Mouse (Mus musculus) left cerebral cortex, adult 11 months (tissue): ENCODE measurements at regions not wholly inside any gene's neighbourhood (a gene's known extent, or its start where the extent isn't known, plus 50 kb on each side); places are given as distances from the start of the nearest gene placed in this dataset.
"Not testable (repeated sequence)": the region's sequence is repeated elsewhere in the genome, so short reads cannot be mapped to it uniquely, and the experiment has no call there.

Experiments
- DNase-seq: peaks from one replicate; pipeline ENCODE4 v3.0.0; 2022; ENCODE audit warnings: low spot score

DNA sequence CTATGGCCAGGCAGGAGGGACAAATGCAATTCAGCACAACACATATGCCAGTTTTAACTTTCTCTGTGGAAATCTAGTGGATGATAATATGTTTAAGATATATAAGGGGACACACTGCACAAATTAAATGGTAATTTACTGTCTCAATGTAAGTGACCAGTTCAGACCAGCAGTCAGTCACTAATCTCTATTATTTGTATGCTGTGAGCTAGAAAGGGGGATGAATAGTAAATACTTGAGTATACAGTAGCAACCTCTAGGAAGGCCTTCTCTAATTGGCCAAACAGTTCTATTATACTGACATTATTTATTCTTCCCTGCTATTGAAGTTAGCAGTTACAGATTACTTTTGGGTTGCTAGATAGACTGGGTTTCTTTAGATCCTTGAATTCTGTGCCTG, 391.2 kb downstream of the Fign start:
- no peak for DNase-seq

DNA sequence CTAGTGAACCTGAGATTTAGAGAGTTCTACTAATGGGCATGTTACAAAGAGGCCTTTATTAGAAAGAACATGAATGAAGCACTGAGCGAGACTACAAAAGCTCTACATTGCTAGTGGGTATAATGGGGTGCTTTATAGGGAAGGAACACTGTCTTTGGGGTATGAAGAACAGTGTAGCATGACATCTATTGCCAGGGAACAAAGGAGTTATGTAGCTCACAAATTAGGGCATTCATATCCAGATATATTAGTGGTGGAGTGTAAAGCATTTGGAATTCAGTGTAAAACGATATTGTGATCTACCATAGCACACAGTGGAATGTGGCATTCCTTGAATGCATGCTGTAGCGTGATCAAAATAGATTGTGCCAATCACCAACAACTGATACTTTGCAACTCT, 391.7 kb downstream of the Fign start:
- DNase-seq, result no peak

DNA sequence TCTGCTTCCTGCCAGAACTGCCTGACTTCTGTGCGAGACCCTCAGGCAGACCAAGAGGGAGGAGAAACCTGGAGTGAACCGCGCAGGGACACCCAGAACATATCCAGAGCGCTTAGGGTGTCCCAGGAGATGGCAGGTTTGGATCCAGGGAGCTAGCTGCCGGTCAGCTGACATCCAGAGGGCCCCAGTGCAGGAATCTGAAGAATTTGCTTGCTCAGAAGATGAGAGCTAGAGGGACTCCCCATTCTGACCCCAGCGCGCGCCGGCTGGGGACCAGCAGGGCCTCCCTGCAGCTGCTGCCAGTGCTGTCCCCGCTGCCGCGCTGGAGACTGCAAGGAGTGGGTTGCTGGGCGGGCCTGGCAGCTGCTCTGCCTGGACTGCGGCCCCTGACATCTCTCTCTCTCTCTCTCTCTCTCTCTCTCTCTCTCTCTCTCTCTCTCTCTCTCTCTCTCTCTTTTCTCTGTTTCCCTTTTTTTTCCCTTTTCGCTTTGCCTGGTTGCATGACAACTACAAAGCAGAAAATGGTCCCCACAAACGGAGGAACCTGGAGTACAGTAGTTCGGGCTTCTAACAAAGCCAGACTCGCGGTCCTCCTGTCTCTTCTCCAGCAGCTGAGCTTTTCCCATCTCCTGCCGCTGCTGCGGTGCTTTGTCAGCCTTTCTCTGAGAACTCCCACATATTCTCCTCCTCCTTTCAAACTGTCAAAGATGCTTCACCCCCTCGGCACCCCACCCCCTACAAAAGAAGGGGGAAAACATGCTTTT, 395.3 kb downstream of the Fign start:
- DNase-seq, result no peak

DNA sequence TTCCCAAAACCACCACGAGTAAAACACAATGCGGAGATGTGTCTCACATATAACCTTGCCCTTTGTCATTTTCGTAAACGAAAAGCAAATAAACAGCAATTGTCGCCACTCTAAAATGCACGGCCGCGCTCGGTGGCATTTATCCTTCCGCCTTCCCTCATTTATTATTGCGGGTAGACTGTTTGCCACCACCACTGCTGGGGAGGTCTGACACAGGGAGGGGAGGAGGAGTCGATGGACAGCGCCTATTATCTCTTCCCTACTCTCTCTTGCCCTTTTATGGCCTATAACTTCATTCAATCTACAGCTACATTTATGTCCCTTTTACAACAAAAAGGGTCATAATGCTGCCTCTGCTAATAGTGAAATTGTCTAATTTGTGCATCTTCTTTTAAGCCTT, 396.0 kb downstream of the Fign start:
- no peak for DNase-seq

DNA sequence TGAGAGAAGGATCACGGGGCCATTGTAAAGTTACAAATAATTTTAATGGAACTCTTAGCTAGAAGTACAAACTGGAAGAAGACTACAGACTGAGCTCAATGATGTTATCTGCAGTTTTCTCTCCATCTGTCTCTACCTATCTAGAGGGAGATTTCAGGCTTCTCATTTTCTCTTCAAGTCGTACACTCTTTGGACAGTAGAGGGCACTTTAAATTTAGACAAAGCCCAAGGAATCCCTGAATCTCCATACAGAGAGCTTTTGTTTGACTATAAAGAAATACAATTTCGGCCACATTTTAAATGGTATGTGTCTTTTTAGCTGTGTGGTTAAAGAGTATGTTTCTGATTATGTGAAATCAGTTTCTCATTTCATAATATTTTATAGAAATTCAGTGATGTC, 397.6 kb downstream of the Fign start:
- peak; percentile 31 for DNase-seq

DNA sequence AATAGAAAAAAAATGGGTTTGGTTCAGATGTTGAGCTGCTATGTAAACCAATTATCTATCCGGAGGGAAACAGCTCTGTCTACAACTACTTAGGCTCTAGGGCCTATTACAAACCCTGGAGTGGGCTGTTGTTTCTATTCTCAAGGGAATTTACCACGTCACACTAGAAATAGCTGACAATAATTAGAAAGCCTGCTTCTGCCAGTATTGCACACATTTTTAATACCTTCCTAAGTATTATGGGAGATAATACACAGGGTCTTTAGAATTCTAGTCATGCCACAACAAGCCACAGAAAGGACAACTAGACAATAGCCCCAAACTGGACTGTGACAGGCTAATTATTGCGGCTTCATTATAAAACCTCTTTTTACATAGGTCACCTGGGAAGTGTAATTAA, 428.1 kb downstream of the Fign start:
- no peak for DNase-seq

DNA sequence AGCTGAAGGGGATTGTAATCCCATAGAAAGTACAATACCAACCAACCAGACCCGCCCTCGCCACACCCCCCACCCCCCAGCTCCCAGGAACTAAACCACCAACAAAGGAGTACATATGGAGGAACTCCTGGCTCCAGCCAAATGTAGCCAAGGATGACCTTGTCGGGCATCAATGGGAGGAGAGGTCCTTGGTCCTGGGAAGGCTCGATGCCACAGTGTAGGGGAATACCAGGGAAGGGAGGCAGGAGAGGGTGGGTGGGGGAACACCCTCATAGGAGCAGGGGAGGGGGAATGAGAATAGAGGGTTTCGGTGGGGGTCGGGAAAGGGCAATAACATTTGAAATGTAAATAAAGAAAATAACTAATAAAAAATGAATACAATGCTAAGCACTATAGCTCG, 429.1 kb downstream of the Fign start:
- no peak for DNase-seq

DNA sequence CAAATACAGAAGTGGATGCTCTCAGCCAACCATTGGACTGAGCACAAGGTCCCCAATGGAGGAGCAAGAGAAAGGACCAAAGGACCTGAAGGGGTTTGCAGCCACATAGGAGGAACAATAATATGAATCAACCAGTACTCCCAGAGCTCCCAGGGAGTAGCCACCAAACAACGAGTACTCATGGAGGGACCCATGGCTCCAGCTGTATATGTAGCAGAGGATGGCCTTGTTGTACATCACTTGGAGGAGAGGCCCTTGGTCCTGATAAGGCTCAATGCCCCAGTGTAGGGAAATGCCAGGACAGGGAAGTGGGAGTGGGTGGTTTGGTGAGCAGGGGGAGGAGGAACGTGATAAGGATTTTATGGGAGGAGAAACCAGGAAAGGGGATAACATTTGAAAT, 437.9 kb downstream of the Fign start:
- not testable (repeated sequence) for DNase-seq
